Mouse (Mus musculus): ENCODE measurements at regions not wholly inside any gene's neighbourhood (a gene's known extent, or its start where the extent isn't known, plus 50 kb on each side); places are given as distances from the start of the nearest gene placed in this dataset.

DNA sequence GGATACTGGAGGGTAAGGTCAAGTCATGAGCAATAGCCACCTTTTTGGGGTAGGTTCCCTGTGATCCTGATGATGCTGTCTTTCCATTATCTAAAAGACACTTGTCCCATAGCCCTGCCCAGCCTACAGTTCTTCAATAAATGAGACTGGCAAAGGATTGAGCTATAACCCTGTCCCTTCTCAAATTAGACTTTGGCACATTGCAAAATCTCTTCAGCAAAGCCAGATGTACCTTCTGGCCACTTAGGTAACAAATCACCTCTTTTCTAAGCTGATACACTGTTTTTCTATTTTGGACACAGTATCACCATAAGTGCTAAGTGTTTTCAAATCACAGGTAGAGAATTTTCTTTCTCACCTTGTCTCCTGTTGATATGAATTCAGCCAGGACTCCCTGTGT is 228.8 kb downstream of the Adgrl2 start:
- TF ChIP-seq CTCF (IDR thresholded peaks at IDR 0.05; ENCODE audit: low read depth) (no peak), EP300 (IDR thresholded peaks at IDR 0.05; ENCODE audit: low read depth) (no peak)

All from heart, postnatal 0 days (tissue).